Mouse (Mus musculus) heart, postnatal 0 days (tissue): ENCODE data around the gene Tnni3.

Experiments
- CTCF ChIP-seq: IDR thresholded peaks from 2 replicates; pipeline ENCODE4 v1.5.1; 2016; ENCODE audit warnings: antibody characterized with exemption, control low read depth, low read depth
- EP300 ChIP-seq: IDR thresholded peaks from 2 replicates; pipeline ENCODE4 v1.6.1; 2016; ENCODE audit warnings: antibody characterized with exemption, low read depth

DNA sequence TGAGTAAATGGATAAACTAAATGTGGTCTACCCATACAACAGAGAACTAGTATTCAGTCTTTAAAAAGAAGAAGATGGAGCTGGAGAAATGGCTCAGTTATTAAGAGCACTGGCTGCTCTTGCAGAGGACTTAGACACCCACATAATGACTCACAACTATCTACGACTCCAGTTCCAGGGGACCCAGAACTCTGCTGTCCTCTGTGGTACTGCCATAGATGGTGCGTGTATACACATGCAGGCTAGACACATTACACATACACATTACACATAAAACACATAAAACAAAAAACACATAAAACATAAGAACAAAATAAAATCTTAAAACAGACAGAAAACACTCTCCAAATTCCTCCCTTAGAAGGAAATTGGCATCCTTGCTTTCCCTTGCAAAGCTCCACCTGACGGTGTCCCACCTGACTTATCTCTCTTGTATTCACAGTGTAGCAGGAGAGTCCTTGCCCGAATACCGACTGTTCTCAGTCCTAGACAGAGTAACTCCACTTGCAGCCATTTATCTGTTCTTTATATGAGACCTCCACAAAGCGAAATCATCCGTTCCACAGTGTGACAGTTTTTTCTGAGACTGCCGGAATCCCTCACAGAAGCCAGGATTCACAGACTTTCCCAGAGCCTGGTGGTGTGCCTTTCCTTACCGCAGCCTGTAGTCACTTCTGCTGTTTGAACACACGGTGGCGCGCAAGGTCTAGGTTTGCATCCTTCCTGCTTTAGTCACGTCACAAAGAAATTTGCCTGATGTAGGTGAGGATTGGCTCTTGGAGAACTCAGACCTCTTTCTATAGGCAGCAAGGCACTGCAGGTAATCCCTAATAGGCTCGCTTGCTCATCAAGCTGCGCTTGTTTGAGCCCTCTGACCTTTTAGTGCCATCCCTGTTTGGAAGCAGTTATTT is 32.5 kb upstream of the Tnni3 start:
- TF ChIP-seq CTCF (peak; percentile 98), EP300 (no peak)
